9 mouse cellular contexts compared by ENCODE assay signal in the genomic region with DNA sequence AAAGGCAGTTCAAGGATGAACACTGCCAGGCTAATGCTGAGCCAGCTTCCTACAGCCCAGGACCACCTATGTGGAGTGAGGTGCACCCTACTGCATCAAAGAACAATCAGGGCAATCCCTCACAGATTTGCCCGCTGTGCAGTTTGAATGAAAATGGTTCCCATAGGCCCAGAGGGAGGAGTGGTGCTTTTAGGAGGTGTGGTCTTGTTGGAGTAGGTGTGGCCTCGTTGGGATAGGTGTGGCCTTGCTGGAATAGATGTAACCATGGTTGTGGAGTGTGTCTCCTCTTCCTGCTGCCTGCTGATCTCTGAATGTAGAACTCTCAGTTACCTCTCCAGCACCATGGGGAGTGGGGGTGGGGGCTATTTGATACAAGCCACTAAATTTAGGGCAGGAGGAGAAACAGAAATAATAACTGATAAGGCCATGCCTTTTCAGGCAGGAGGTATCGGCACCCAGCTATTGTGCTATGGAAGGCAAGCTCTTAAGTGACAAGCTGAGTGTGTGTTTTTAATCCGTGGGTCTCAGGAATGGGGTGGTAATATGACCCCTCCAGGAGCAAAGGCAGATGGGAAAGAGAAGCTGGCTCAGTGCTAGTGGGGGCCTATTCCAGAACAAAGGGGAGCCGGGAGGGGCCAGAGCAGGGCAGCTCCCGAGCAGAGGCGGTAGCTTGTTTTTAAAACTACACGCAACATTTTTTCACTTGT. TPM values are rescaled to one million over a fixed set of nuclear protein-coding genes. Genes with fewer than 3 reads are reported as not detected.
DNase-seq lines count a peak whose midpoint lies in the region; ATAC-seq and TF ChIP-seq lines count a peak whose summit lies in the region.
"Had no signal": no experiment of that assay in that cellular context is flagged by ENCODE, and none has a peak within 500 bp of the region (broad histone marks: within the 10 kb centered on the region; RNA-seq: fewer than 3 reads in every experiment).

No protein-coding gene starts in this region.

- H3K27me3 ChIP-seq in kidney, postnatal 0 days (ENCODE audit: insufficient read depth, low read length), result no peaks in the 10 kb centered on the region
- H3K27me3 ChIP-seq in forebrain, embryonic 12.5 days, result no peaks in the 10 kb centered on the region
- H3K27me3 ChIP-seq in liver, postnatal 0 days (ENCODE audit: insufficient read depth, low read length), result no peaks in the 10 kb centered on the region
- H3K27me3 ChIP-seq: midbrain, embryonic 12.5 days had no signal

- no peak for DNase-seq in kidney, postnatal 0 days (ENCODE audit: low spot score)
- no peak for DNase-seq in kidney, adult 18-20 months
- DNase-seq in R1 (ENCODE audit: low read depth, low spot score), result peak; percentile 96
- no peak for DNase-seq in liver, postnatal 0 days
- DNase-seq in layer of hippocampus, adult 11-12 months (ENCODE audit: low spot score), result no peak
- DNase-seq: kidney, adult 11 months had no signal

- no peak for TF ChIP-seq CTCF in kidney, postnatal 0 days (IDR thresholded peaks at IDR 0.05; ENCODE audit: low read depth)
- TF ChIP-seq CTCF in liver, postnatal 0 days (IDR thresholded peaks at IDR 0.05; ENCODE audit: low read depth), result no peak

- TF ChIP-seq EP300 in liver, postnatal 0 days (IDR thresholded peaks at IDR 0.05; ENCODE audit: low read depth), result no peak

- no peaks in the 10 kb centered on the region for H3K4me1 ChIP-seq in kidney, postnatal 0 days (replicated peaks; ENCODE audit: insufficient read depth, low read length)
- H3K4me1 ChIP-seq in forebrain, embryonic 12.5 days, result peaks cover 27% of the 10 kb centered on the region
- 0 out of 2 replicates have a peak, but pooled peaks cover 3% of the 10 kb centered on the region for H3K4me1 ChIP-seq in liver, postnatal 0 days (ENCODE audit: insufficient read depth)

- ATAC-seq in kidney, postnatal 0 days (replicated peaks; ENCODE audit: low FRiP score, low read depth), result peak; percentile 70
- ATAC-seq in forebrain, embryonic 12.5 days (ENCODE audit: low FRiP score), result no peak
- 0 out of 2 replicates have a peak, but pooled peaks have one; percentile 28 for ATAC-seq in liver, postnatal 0 days
- ATAC-seq in activated CD4-positive, CD25-positive, alpha-beta regulatory T cell, adult 4 months, result no peak

- H3K36me3 ChIP-seq in kidney, postnatal 0 days (ENCODE audit: insufficient read depth, low read length), result no peaks in the 10 kb centered on the region
- no peaks in the 10 kb centered on the region for H3K36me3 ChIP-seq in forebrain, embryonic 12.5 days (replicated peaks)
- H3K36me3 ChIP-seq in liver, postnatal 0 days (replicated peaks; ENCODE audit: insufficient read depth, low read length), result no peaks in the 10 kb centered on the region
- H3K36me3 ChIP-seq: midbrain, embryonic 12.5 days had no signal

- WGBS in kidney, postnatal 0 days, result 49% methylated on average over 8 of the region's 8 CpGs
- WGBS in forebrain, embryonic 12.5 days, result 58% methylated on average over 8 of the region's 8 CpGs
- WGBS in liver, postnatal 0 days (ENCODE audit: insufficient replicate concordance), result 64% methylated on average over 8 of the region's 8 CpGs

- H3K9ac ChIP-seq in kidney, postnatal 0 days (ENCODE audit: low read depth, low read length), result no peak overlapping the region
- no peak overlapping the region for H3K9ac ChIP-seq in forebrain, embryonic 12.5 days
- H3K9ac ChIP-seq in liver, postnatal 0 days (replicated peaks), result no peak overlapping the region
- H3K9ac ChIP-seq: midbrain, embryonic 12.5 days had no signal

- H3K4me3 ChIP-seq in kidney, postnatal 0 days (replicated peaks; ENCODE audit: low read depth, low read length), result no peak overlapping the region
- no peak overlapping the region for H3K4me3 ChIP-seq in forebrain, embryonic 12.5 days (replicated peaks)
- H3K4me3 ChIP-seq in liver, postnatal 0 days (ENCODE audit: low read depth, low read length), result no peak overlapping the region
- H3K4me3 ChIP-seq: midbrain, embryonic 12.5 days had no signal

- H3K4me2 ChIP-seq in kidney, postnatal 0 days (ENCODE audit: low read length), result no peak overlapping the region
- no peak overlapping the region for H3K4me2 ChIP-seq in forebrain, embryonic 12.5 days
- no peak overlapping the region for H3K4me2 ChIP-seq in liver, postnatal 0 days (ENCODE audit: low read depth, low read length)
- H3K4me2 ChIP-seq: midbrain, embryonic 12.5 days had no signal

- no peaks in the 10 kb centered on the region for H3K9me3 ChIP-seq in kidney, postnatal 0 days (replicated peaks; ENCODE audit: low read length)
- no peaks in the 10 kb centered on the region for H3K9me3 ChIP-seq in forebrain, embryonic 12.5 days
- no peaks in the 10 kb centered on the region for H3K9me3 ChIP-seq in liver, postnatal 0 days (ENCODE audit: low read length)

- no peak overlapping the region for H3K27ac ChIP-seq in kidney, postnatal 0 days
- H3K27ac ChIP-seq in forebrain, embryonic 12.5 days, result peak overlapping the region; percentile 56
- H3K27ac ChIP-seq in liver, postnatal 0 days (ENCODE audit: low read depth), result no peak overlapping the region
- H3K27ac ChIP-seq: midbrain, embryonic 12.5 days had no signal

RNA-seq across cellular contexts. Expression of gene Psmg4, which starts 6.5 kb away (rescaled TPM):
- polyA plus RNA-seq in kidney, postnatal 0 days (2015; fragmentation: Nextera tagmentation; extraction: Ambion mirVana), result 110 and 117 TPM in 2 replicates
- 134 and 141 TPM in 2 replicates for polyA plus RNA-seq in forebrain, embryonic 12.5 days (2016; fragmentation: Nextera tagmentation; extraction: Ambion mirVana)
- polyA plus RNA-seq in liver, postnatal 0 days (2015; fragmentation: Nextera tagmentation; extraction: Ambion mirVana), result 49.2 and 50.5 TPM in 2 replicates
- polyA plus RNA-seq in activated CD4-positive, CD25-positive, alpha-beta regulatory T cell, adult 4 months (2017; shearing (Covaris generic)), result 10 to 100 TPM; 51.0 to 57.8 TPM

RNA-seq across cellular contexts. Expression of gene Tubb2b, which starts 26.0 kb away (rescaled TPM):
- 24.8 and 28.0 TPM in 2 replicates for polyA plus RNA-seq in kidney, postnatal 0 days (2015; fragmentation: Nextera tagmentation; extraction: Ambion mirVana)
- polyA plus RNA-seq in forebrain, embryonic 12.5 days (2016; fragmentation: Nextera tagmentation; extraction: Ambion mirVana), result 311 and 346 TPM in 2 replicates
- polyA plus RNA-seq in liver, postnatal 0 days (2015; fragmentation: Nextera tagmentation; extraction: Ambion mirVana), result 0.28 and 0.31 TPM in 2 replicates
- polyA plus RNA-seq in activated CD4-positive, CD25-positive, alpha-beta regulatory T cell, adult 4 months (2017; shearing (Covaris generic)), result 1 to 10 TPM in 1 of 2 experiments, under 1 TPM in 1; 0.69 to 1.0 TPM

Comparison
In these comparisons a context has a peak if more than half of its experiments do, and no peak if none do; other contexts are left out.
1. ATAC-seq: peak in kidney, postnatal 0 days (single experiment) and liver, postnatal 0 days (single experiment); none in forebrain, embryonic 12.5 days (single experiment) and activated CD4-positive, CD25-positive, alpha-beta regulatory T cell, adult 4 months (single experiment).
2. RNA of gene Tubb2b, which starts 26.0 kb away (polyA plus RNA-seq): 311 to 346 TPM in forebrain, embryonic 12.5 days and 24.8 to 28.0 TPM in kidney, postnatal 0 days; 0.69 to 1.0 TPM in activated CD4-positive, CD25-positive, alpha-beta regulatory T cell, adult 4 months and 0.28 to 0.31 TPM in liver, postnatal 0 days; every median in the first group is over 10 times any median in the second.